Mouse (Mus musculus): ENCODE measurements around the gene Bcat2. TPM values are rescaled to one million over a fixed set of nuclear protein-coding genes. Genes with fewer than 3 reads are reported as not detected.

The Bcat2 gene
- total and polyA plus RNA-seq, 3 experiments = 45.9 to 178 (median 114) TPM

- peaks cover 9% of the 10 kb centered on the region for H3K36me3 ChIP-seq (replicated peaks)
- H3K9me3 ChIP-seq (replicated peaks) = no peaks in the 10 kb centered on the region
- TF ChIP-seq CTCF (IDR thresholded peaks at IDR 0.05; ENCODE audit: low read depth, low read length) = no peak
- no peaks in the 10 kb centered on the region for H3K27me3 ChIP-seq (ENCODE audit: insufficient read depth, low read length)
- H3K4me3 ChIP-seq (ENCODE audit: low read depth, low read length) = no peak overlapping the region
- ATAC-seq (ENCODE audit: extremely low read depth, insufficient number of reproducible peaks, low FRiP score, poor library complexity, severe bottlenecking) (no peak), DNase-seq (ENCODE audit: low spot score) (no peak)
- H3K4me1 ChIP-seq (ENCODE audit: insufficient read depth, low read depth, low read length) = peaks cover 75% of the 10 kb centered on the region
These were observed 5.1 kb upstream of the Bcat2 start for GRCm38 (mm10) chr7:45564811-45565210.

DNA sequence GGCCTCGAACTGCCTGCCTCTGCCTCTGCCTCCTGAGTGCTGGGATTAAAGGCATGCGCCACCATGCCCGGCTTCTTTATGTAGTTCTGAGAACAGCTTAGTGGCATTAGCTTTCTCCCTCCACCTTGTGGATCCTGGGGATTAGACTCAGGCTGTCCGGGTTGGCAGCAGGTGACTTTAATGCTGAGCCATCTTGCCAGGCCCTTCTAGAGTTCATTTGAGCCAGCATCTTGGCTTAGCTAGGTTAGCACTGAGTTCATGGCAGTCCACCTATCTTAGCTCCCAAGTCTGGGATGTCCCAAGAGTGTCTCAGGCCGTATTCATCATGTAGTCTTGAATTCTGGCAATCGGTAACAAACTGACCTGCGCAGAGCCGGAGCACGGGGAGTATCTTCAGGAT is 4.5 kb upstream of the Bcat2 start:
- Histone ChIP-seq H3K27me3 (ENCODE audit: insufficient read depth, low read length) (no peaks in the 10 kb centered on the region), H3K4me3 (ENCODE audit: low read depth, low read length) (no peak overlapping the region), H3K4me1 (ENCODE audit: insufficient read depth, low read depth, low read length) (peaks cover 74% of the 10 kb centered on the region), H3K36me3 (replicated peaks) (peaks cover 9% of the 10 kb centered on the region), H3K9me3 (replicated peaks) (no peaks in the 10 kb centered on the region)
- ATAC-seq (ENCODE audit: extremely low read depth, insufficient number of reproducible peaks, low FRiP score, poor library complexity, severe bottlenecking) (no peak), DNase-seq (ENCODE audit: low spot score) (no peak)
- TF ChIP-seq CTCF (IDR thresholded peaks at IDR 0.05; ENCODE audit: low read depth, low read length) (no peak), TAL1 (conservative IDR thresholded peaks at IDR 0.05; ENCODE audit: low read depth, low read length) (no peak)

- TF ChIP-seq TAL1 (conservative IDR thresholded peaks at IDR 0.05; ENCODE audit: low read depth, low read length) = no peak
- no peak for TF ChIP-seq GATA1 (IDR thresholded peaks at IDR 0.05; ENCODE audit: borderline replicate concordance, low read length)
- no peak for TF ChIP-seq GATA2 (IDR thresholded peaks at IDR 0.05; ENCODE audit: borderline replicate concordance, low read depth, low read length)
- no peak for TF ChIP-seq CTCF (IDR thresholded peaks at IDR 0.05; ENCODE audit: low read depth, low read length)
- no peak for TF ChIP-seq POLR2AphosphoS5 (IDR thresholded peaks at IDR 0.05; ENCODE audit: insufficient replicate concordance, low read depth, low read length)
- peaks cover 72% of the 10 kb centered on the region for H3K4me1 ChIP-seq (ENCODE audit: insufficient read depth, low read depth, low read length)
- H3K4me3 ChIP-seq (ENCODE audit: low read depth, low read length) = no peak overlapping the region; the same call in 1 of the 2 replicates
These were observed 2.7 kb upstream of the Bcat2 start for GRCm38 (mm10) chr7:45567112-45567779.

GRCm38 (mm10) chr7:45567780-45568516 is 2.0 kb upstream of the Bcat2 start:
- H3K9me3 ChIP-seq (replicated peaks) = no peaks in the 10 kb centered on the region
- H3K27me3 ChIP-seq (ENCODE audit: insufficient read depth, low read length) = no peaks in the 10 kb centered on the region
- H3K4me1 ChIP-seq (ENCODE audit: insufficient read depth, low read depth, low read length) = peaks cover 72% of the 10 kb centered on the region
- TF ChIP-seq TAL1 (conservative IDR thresholded peaks at IDR 0.05; ENCODE audit: low read depth, low read length) (no peak), POLR2AphosphoS5 (IDR thresholded peaks at IDR 0.05; ENCODE audit: insufficient replicate concordance, low read depth, low read length) (no peak)
- ATAC-seq (ENCODE audit: extremely low read depth, insufficient number of reproducible peaks, low FRiP score, poor library complexity, severe bottlenecking) (peak; percentile 87), DNase-seq (ENCODE audit: low spot score) (peak; percentile 92)
- peak overlapping the region; percentile 65 for H3K4me3 ChIP-seq (ENCODE audit: low read depth, low read length)
- peaks cover 17% of the 10 kb centered on the region for H3K36me3 ChIP-seq (replicated peaks)

More at GRCm38 (mm10) chr7:45567112-45567779, 2.7 kb upstream of the Bcat2 start:
- no peak for ATAC-seq (ENCODE audit: extremely low read depth, insufficient number of reproducible peaks, low FRiP score, poor library complexity, severe bottlenecking)
- peaks cover 11% of the 10 kb centered on the region for H3K36me3 ChIP-seq (replicated peaks)
- H3K9me3 ChIP-seq (replicated peaks) = no peaks in the 10 kb centered on the region
- DNase-seq (ENCODE audit: low spot score) = no peak
- H3K27me3 ChIP-seq (ENCODE audit: insufficient read depth, low read length) = no peaks in the 10 kb centered on the region

DNA sequence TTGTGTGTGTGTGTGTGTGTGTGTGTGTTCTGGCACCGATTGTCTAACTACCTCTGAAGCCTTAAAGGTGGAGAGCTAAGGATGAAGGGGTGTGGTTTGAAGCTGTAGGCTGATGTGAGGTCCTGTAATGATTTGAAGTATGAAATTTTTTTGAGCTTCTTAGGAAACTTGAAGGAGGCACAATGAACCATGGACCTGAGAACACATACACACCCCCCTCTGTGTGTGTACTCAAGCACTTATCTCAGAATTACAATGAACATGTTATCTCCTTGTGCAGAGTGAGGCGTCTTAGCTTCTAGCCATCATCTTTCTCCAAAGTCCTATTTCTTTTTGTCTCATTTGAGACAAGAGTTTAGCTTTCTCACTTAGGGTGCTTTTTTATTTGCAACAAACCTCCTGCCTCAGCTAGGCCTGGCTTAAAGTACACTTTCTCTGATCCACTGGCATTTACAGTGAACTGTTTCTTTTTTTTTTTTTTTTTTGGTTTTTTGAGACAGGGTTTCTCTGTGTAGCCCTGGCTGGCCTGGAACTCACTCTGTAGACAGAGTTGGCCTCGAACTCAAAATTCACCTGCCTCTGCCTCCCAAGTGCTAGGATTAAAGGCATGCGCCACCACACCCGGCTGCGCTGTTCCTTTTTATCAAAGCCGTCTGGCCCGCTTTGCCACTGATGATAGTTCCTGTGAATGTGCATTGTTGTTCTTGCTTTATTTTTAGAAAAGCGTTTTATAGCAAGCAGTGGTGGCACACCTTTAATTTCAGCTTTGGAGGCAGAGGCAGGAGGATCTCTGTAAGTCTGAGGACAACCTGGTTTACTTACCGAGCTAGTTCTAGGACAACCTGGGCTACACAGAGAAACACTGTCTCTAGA is 1.1 kb upstream of the Bcat2 start:
- peak; percentile 31 for DNase-seq (ENCODE audit: low spot score)
- no peaks in the 10 kb centered on the region for H3K27me3 ChIP-seq (ENCODE audit: insufficient read depth, low read length)
- peak overlapping the region; percentile 65; the same call in 1 of the 2 replicates for H3K4me3 ChIP-seq (ENCODE audit: low read depth, low read length)
- TF ChIP-seq GATA2 (IDR thresholded peaks at IDR 0.05; ENCODE audit: borderline replicate concordance, low read depth, low read length) = no peak
- no peak for TF ChIP-seq GATA1 (IDR thresholded peaks at IDR 0.05; ENCODE audit: borderline replicate concordance, low read length)
- peak; percentile 69 for TF ChIP-seq TAL1 (conservative IDR thresholded peaks at IDR 0.05; ENCODE audit: low read depth, low read length)
- TF ChIP-seq CTCF (IDR thresholded peaks at IDR 0.05; ENCODE audit: low read depth, low read length) = no peak
- TF ChIP-seq POLR2AphosphoS5 (IDR thresholded peaks at IDR 0.05; ENCODE audit: insufficient replicate concordance, low read depth, low read length) = 0 out of 2 replicates have a peak, but pooled peaks have one; percentile 53
- H3K36me3 ChIP-seq (replicated peaks) = peaks cover 26% of the 10 kb centered on the region
- peak; percentile 29; the same call in 1 of the 2 replicates for ATAC-seq (ENCODE audit: extremely low read depth, insufficient number of reproducible peaks, low FRiP score, poor library complexity, severe bottlenecking)
- H3K9me3 ChIP-seq (replicated peaks) = no peaks in the 10 kb centered on the region
- peaks cover 78% of the 10 kb centered on the region for H3K4me1 ChIP-seq (ENCODE audit: insufficient read depth, low read depth, low read length)

- Histone ChIP-seq H3K4me3 (ENCODE audit: low read depth, low read length) (peak overlapping the region; percentile 80; the same call in 1 of the 2 replicates), H3K4me1 (ENCODE audit: insufficient read depth, low read depth, low read length) (peaks cover 75% of the 10 kb centered on the region), H3K27me3 (ENCODE audit: insufficient read depth, low read length) (no peaks in the 10 kb centered on the region), H3K36me3 (replicated peaks) (peaks cover 48% of the 10 kb centered on the region), H3K9me3 (replicated peaks) (no peaks in the 10 kb centered on the region)
- TF ChIP-seq CTCF (IDR thresholded peaks at IDR 0.05; ENCODE audit: low read depth, low read length) (no peak), TAL1 (conservative IDR thresholded peaks at IDR 0.05; ENCODE audit: low read depth, low read length) (no peak), GATA1 (IDR thresholded peaks at IDR 0.05; ENCODE audit: borderline replicate concordance, low read length) (no peak), POLR2AphosphoS5 (IDR thresholded peaks at IDR 0.05; ENCODE audit: insufficient replicate concordance, low read depth, low read length) (no peak), GATA2 (IDR thresholded peaks at IDR 0.05; ENCODE audit: borderline replicate concordance, low read depth, low read length) (no peak)
- ATAC-seq (ENCODE audit: extremely low read depth, insufficient number of reproducible peaks, low FRiP score, poor library complexity, severe bottlenecking) (no peak), DNase-seq (ENCODE audit: low spot score) (no peak)
These were observed 2.0 kb downstream of the Bcat2 start for GRCm38 (mm10) chr7:45571966-45572365.
